Mouse (Mus musculus): Measurements from ENCODE around the gene Zyx.

DNA sequence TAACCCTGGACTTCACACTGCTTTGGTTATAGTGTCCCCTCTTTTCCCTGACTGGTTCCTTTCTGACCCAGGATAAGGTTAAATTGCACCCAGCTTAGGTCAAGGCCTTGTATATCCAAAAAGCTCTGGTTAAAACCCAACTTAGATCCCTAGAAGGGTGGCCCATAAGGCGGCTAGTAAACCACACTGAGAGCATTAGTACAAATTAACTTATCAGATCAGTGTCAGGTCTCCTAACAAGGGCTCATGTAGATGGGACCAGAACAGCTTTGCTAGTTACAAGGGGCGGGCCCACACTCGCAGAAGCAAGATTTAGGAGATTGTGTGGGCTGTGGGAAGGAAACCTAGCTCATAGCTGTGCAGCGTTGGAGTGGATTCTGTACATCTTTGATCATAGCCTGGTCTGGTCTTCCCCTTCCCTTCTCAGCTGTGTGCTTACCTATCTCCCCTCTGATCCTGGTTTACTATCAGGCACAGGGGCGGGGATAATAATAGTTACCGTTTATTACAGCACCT is 27.1 kb downstream of the Zyx start:
- TF ChIP-seq GATA1 (IDR thresholded peaks at IDR 0.05; ENCODE audit: borderline replicate concordance, low read length) (no peak), CTCF (IDR thresholded peaks at IDR 0.05; ENCODE audit: low read depth, low read length) (no peak), POLR2AphosphoS5 (IDR thresholded peaks at IDR 0.05; ENCODE audit: insufficient replicate concordance, low read depth, low read length) (no peak), GATA2 (IDR thresholded peaks at IDR 0.05; ENCODE audit: borderline replicate concordance, low read depth, low read length) (no peak)
